Mouse (Mus musculus) ovary, postnatal 10 days (tissue): ENCODE data around the gene Gm17019.
"Not testable (repeated sequence)": the region's sequence is repeated elsewhere in the genome, so short reads cannot be mapped to it uniquely, and the experiment has no call there.

Source experiments
- DNase-seq: peaks from one replicate; pipeline ENCODE4 v3.0.0; 2022; ENCODE audit warnings: low spot score

Gm17019 gene

DNA sequence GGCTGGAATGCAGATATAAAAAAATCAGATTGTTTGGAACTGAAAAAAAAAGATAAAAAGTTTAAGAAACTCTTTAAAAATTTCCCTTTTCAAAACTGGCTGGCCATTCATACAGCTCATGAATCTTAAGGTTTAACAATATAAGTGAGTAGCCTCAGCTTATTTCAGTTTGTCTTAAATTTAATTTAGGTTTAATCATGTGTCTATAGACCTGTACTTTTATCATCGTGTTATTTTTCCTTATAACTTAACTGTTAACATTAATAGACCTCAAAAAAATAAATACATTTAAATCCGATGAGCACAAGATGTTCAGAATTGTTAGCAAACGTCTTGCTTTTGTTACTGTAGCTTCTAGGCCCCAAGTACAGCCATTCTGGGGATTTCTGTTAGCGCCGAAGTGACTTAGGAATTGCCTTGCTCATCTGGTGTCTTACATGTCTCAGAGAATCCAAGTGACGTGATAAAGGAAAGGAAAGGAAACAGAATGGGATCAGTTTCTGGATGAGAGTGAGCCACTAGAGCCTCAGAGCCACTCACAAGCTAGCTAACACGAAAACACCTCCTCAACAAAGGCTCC is 36.0 kb downstream of the Gm17019 start:
- not testable (repeated sequence) for DNase-seq

DNA sequence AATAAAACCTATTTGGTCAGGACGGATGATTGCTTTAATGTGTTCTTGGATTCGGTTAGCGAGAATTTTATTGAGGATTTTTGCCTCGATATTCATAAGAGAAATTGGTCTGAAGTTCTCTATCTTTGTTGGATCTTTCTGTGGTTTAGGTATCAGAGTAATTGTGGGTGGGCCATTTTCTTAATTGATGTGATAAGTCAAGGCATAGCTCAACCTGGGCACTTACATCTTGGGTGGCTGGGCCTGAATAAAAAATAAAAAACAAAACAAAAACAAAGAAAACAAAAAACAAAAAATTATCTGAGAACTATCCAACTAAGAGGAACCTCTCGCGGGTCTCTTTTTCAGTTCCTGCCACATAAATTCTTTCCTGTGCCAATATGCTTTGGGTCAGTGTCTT is 38.7 kb downstream of the Gm17019 start:
- not testable (repeated sequence) for DNase-seq

DNA sequence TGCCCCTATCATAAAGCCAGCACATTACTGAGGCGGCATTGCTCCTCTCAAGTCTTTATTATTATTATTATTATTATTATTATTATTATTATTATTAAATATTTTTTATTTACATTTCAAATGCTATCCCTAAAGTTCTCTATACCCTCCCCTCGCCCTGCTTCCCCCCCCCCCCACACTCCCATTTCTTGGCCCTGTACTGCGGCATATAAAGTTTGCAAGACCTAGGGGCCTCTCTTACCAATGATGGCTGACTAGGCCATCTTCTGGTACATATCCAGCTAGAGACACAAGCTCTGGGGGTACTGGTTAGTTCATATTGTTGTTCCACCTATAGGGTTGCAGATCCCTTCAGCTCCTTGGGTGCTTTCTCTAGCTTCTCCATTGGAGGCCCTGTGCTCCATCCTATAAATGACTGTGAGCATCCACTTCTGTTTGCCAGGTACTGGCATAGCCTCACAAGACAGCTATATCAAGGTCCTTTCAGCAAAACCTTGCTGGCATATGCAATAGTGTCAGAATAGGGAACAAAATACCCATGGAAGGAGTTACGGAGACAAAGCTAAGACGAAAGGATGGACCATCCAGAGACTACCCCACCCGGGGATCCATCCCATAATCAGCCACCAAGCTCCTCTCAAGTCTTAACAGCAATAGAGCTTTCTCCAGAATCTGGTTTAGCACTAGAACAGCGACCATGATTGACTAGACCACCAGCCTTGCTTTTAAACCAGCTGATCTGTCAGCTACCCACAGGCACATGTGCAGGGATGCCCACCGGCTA is 42.2 kb downstream of the Gm17019 start:
- not testable (repeated sequence) for DNase-seq

DNA sequence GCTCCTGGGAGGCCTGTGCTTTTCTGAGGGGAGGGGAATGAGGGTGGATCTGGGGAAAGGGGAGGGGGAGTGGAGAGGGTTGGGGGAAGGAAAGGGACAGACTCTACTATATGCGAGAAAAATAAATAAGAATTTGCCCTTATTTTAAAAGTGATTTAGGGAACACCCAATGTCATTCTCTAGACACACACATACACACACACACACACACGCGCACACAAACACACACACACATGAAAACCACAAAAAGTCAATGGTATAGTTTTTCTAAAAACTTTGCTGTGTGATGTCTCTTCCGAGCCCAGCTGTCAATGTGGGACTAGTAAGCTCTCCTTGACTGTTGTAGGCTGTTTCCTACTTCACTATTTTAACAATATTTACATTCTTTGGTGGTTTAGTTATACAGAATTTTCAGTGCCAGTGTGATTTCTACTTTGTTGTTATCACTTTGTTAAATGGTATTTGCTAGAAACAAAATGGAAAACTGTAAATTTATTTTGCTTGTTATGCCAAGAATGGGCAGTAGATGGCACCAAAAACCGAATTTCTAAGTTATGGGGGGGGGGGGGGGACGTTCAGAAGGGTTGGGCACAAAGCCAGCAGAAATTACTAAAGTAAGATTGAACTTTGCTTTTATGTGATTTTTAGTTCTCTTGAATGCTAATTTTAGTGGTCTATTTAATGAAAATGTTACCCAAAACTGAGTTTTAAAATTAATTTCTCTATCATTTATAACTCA is 46.0 kb downstream of the Gm17019 start:
- not testable (repeated sequence) for DNase-seq
